Mouse (Mus musculus) testis, adult 2 months (tissue): ENCODE measurements around the gene Rfc2. TPM values are rescaled to one million over a fixed set of nuclear protein-coding genes. Genes with fewer than 3 reads are reported as not detected.
A peak's percentile ranks its signal among the peaks of the same experiment; 100 is the strongest.

Experiments used
- H3K27ac ChIP-seq: fragments of 200-500 bp; 2 replicates; pipeline ENCODE4 v1.5.1; 2012; ENCODE audit warnings: low read depth, low read length; ENCODE audit not compliant: control insufficient read depth, insufficient read depth
- H3K27me3 ChIP-seq: fragments of 200-500 bp; 2 replicates; pipeline ENCODE4 v1.6.1; 2012; ENCODE audit warnings: mild to moderate bottlenecking, low read length, moderate library complexity; ENCODE audit not compliant: control insufficient read depth, insufficient read depth
- H3K36me3 ChIP-seq: fragments of 200-500 bp; 2 replicates; pipeline ENCODE4 v1.6.1; 2012; ENCODE audit warnings: mild to moderate bottlenecking, low read length; ENCODE audit not compliant: control insufficient read depth, insufficient read depth
- H3K4me1 ChIP-seq: fragments of 200-500 bp; 2 replicates; pipeline ENCODE4 v1.6.1; 2012; ENCODE audit warnings: low read length; ENCODE audit not compliant: control insufficient read depth, insufficient read depth
- H3K4me3 ChIP-seq: fragments of 200-500 bp; 2 replicates; pipeline ENCODE4 v1.5.1; 2012; ENCODE audit warnings: low read depth, mild to moderate bottlenecking, low read length, moderate library complexity, mixed read lengths; ENCODE audit not compliant: control insufficient read depth
- CTCF ChIP-seq: fragments of 200-500 bp; IDR thresholded peaks from 2 replicates; pipeline ENCODE4 v1.5.1; 2012; ENCODE audit warnings: low read depth, mild to moderate bottlenecking, inconsistent platforms, low read length, moderate library complexity; ENCODE audit not compliant: control insufficient read depth, insufficient read depth, insufficient replicate concordance
- POLR2A ChIP-seq: fragments of 200-500 bp; IDR thresholded peaks from 2 replicates; pipeline ENCODE4 v1.6.1; 2012; ENCODE audit warnings: low read depth, mild to moderate bottlenecking, inconsistent platforms, low read length, moderate library complexity; ENCODE audit not compliant: control insufficient read depth
- polyA plus RNA-seq: library from polyadenylated mRNA; depleted of rRNA; stranded (reverse); fragments of >200 nt; gene quantifications from 2 replicates; pipeline ENCODE4 v1.2.3, GENCODE M21; 2012

Gene Rfc2
- polyA plus RNA-seq, 1 experiment = 310 TPM

GRCm38 (mm10) chr5:134545242-134545629 is 35.9 kb upstream of the Rfc2 start:
- no peaks in the 10 kb centered on the region; the same call in 1 of the 2 replicates for H3K4me1 ChIP-seq
- no peak overlapping the region for H3K27ac ChIP-seq
- H3K36me3 ChIP-seq = no peaks in the 10 kb centered on the region
- no peak overlapping the region for H3K4me3 ChIP-seq
- no peak for TF ChIP-seq CTCF
- no peak for TF ChIP-seq POLR2A
- H3K27me3 ChIP-seq = no peaks in the 10 kb centered on the region

- no peak overlapping the region for H3K4me3 ChIP-seq
- peaks cover 6% of the 10 kb centered on the region for H3K4me1 ChIP-seq
- no peak overlapping the region for H3K27ac ChIP-seq
- no peaks in the 10 kb centered on the region for H3K27me3 ChIP-seq
- TF ChIP-seq POLR2A = no peak
- no peak for TF ChIP-seq CTCF
- no peaks in the 10 kb centered on the region for H3K36me3 ChIP-seq
Observed at GRCm38 (mm10) chr5:134546790-134547189, 34.4 kb upstream of the Rfc2 start.

GRCm38 (mm10) chr5:134548306-134548705 is 32.9 kb upstream of the Rfc2 start:
- 0 out of 2 replicates have a peak, but pooled peaks cover 3% of the 10 kb centered on the region for H3K27me3 ChIP-seq
- no peaks in the 10 kb centered on the region for H3K36me3 ChIP-seq
- H3K4me3 ChIP-seq = no peak overlapping the region
- no peak overlapping the region for H3K27ac ChIP-seq
- H3K4me1 ChIP-seq = peaks cover 11% of the 10 kb centered on the region
- TF ChIP-seq CTCF (no peak), POLR2A (no peak)

- Histone ChIP-seq H3K27ac (no peak overlapping the region), H3K36me3 (no peaks in the 10 kb centered on the region), H3K4me3 (no peak overlapping the region), H3K27me3 (0 out of 2 replicates have a peak, but pooled peaks cover 3% of the 10 kb centered on the region), H3K4me1 (peaks cover 14% of the 10 kb centered on the region)
- TF ChIP-seq POLR2A (no peak), CTCF (no peak)
Observed at GRCm38 (mm10) chr5:134549640-134550168, 31.5 kb upstream of the Rfc2 start.

- H3K36me3 ChIP-seq = no peaks in the 10 kb centered on the region
- no peak overlapping the region for H3K4me3 ChIP-seq
- peaks cover 21% of the 10 kb centered on the region for H3K4me1 ChIP-seq
- no peak overlapping the region for H3K27ac ChIP-seq
- 0 out of 2 replicates have a peak, but pooled peaks cover 3% of the 10 kb centered on the region for H3K27me3 ChIP-seq
- no peak for TF ChIP-seq POLR2A
- TF ChIP-seq CTCF = no peak
Observed at GRCm38 (mm10) chr5:134550836-134551232, 30.3 kb upstream of the Rfc2 start.

GRCm38 (mm10) chr5:134551233-134552109 is 29.7 kb upstream of the Rfc2 start:
- no peak for TF ChIP-seq POLR2A
- no peak for TF ChIP-seq CTCF
- H3K27ac ChIP-seq = no peak overlapping the region
- peak overlapping the region; percentile 85 for H3K4me3 ChIP-seq
- 0 out of 2 replicates have a peak, but pooled peaks cover 3% of the 10 kb centered on the region for H3K27me3 ChIP-seq
- H3K4me1 ChIP-seq = peaks cover 21% of the 10 kb centered on the region
- H3K36me3 ChIP-seq = no peaks in the 10 kb centered on the region

GRCm38 (mm10) chr5:134552110-134552972 is 28.8 kb upstream of the Rfc2 start, which contains the start of gene Clip2:
Gene Clip2, minus strand, starts transcription at chr5:134552434.
- H3K27me3 ChIP-seq = 0 out of 2 replicates have a peak, but pooled peaks cover 3% of the 10 kb centered on the region
- H3K4me3 ChIP-seq = peak within 1 kb of the TSS; percentile 85
- TF ChIP-seq CTCF (no peak), POLR2A (peak; percentile 36; the same call in 1 of the 2 replicates)
- H3K27ac ChIP-seq = no peak within 1 kb of the TSS
- no peaks in the 10 kb centered on the region for H3K36me3 ChIP-seq
- H3K4me1 ChIP-seq = peaks cover 24% of the 10 kb centered on the region
